Mouse (Mus musculus) heart, postnatal 25 days (tissue): ENCODE measurements at regions not wholly inside any gene's neighbourhood (a gene's known extent, or its start where the extent isn't known, plus 50 kb on each side); places are given as distances from the start of the nearest gene placed in this dataset.

Source experiments
- DNase-seq: peaks from one replicate; pipeline ENCODE4 v3.0.0; 2022; ENCODE audit warnings: low spot score
- intact Hi-C: fragments of 180-260 bp; cut with DNase I; formaldehyde crosslinking; loops from one replicate; pipeline ENCODE4 v1.15.1; 2025

- DNase-seq, result no peak
- intact Hi-C loops, result no loop called here
Measured at GRCm38 (mm10) chr3:156382919-156383318, 178.7 kb upstream of the Negr1 start.

GRCm38 (mm10) chr3:156406136-156406535, 155.5 kb upstream of the Negr1 start:
- intact Hi-C loops, result no loop called here
- no peak for DNase-seq

- DNase-seq, result no peak
- intact Hi-C loops, result no loop called here
Measured at GRCm38 (mm10) chr3:156407112-156407511, 154.5 kb upstream of the Negr1 start.

GRCm38 (mm10) chr3:156410126-156410525, 151.5 kb upstream of the Negr1 start:
- no peak for DNase-seq
- intact Hi-C loops, result no loop called here

- no peak for DNase-seq
- intact Hi-C loops, result no loop called here
Measured at GRCm38 (mm10) chr3:156412757-156413156, 148.8 kb upstream of the Negr1 start.

- intact Hi-C loops, result no loop called here
- DNase-seq, result no peak
Measured at GRCm38 (mm10) chr3:156414431-156415427, 146.9 kb upstream of the Negr1 start.

GRCm38 (mm10) chr3:156418124-156418523, 143.5 kb upstream of the Negr1 start:
- intact Hi-C loops, result no loop called here
- DNase-seq, result no peak

- DNase-seq, result no peak
- intact Hi-C loops, result no loop called here
Measured at GRCm38 (mm10) chr3:156423100-156423499, 138.5 kb upstream of the Negr1 start.

GRCm38 (mm10) chr3:156455042-156455441, 106.6 kb upstream of the Negr1 start:
- no peak for DNase-seq
- intact Hi-C loops, result no loop called here

GRCm38 (mm10) chr3:156463299-156463698, 98.3 kb upstream of the Negr1 start:
- intact Hi-C loops, result no loop called here
- no peak for DNase-seq

GRCm38 (mm10) chr3:156465601-156466000, 96.0 kb upstream of the Negr1 start:
- intact Hi-C loops, result no loop called here
- DNase-seq, result no peak

GRCm38 (mm10) chr3:156472665-156473064, 88.9 kb upstream of the Negr1 start:
- DNase-seq, result no peak
- intact Hi-C loops, result no loop called here
